Mouse (Mus musculus) natural killer cell, adult 2 months (primary cell): Measurements from ENCODE around the gene Six6.

Experiments
- DNase-seq, 2 experiments: peaks; one replicate each; pipeline ENCODE4 v3.0.0; 2022; ENCODE audit warnings: low spot score in 2 of 2

Six6 gene

DNA sequence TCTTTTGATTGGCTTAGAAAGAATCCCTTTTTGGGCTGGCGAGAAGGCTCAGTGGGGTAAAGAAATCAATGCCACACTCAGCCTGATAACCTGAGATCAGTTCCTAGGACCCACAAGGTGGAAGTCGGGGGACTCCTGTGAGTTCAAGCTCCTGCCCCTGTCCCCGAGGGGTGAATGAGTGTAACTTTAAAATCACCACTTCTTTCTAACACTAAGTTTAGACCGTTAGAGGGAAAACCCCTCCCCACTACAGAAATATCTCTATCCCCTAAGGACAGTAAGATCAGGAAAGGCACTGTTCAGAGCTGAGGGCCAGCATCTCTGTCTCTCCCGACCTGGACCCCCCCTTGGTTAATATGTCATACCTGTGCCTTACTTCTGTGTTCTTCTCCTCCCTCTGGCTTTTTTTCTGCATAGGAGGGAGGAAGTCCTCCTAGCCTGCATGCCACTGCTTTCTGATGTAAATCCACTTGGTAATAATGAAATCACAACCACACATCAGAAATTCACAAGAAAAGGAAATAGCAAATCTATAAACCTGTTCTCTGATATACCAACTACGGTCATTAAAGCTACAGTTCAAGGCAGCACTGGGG is 18.2 kb downstream of the Six6 start:
- no peak for DNase-seq

DNA sequence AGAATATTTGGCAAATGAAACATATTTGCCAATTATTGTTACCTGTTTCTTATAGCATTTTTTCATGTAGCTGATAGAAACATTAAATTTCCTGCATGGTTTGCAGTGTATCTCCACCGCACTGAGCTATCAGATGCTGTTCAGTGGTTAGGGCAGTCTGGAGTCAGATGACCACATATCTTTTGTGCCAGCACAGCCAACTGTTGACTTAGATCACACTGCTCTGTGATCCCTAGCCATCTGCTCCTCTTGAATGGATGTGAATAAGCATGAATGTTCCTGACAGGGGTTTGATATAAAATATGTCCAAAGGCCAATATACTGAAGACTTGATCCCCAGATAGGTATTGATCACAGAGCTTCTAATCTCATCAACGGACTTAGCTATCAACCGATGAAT is 18.8 kb downstream of the Six6 start:
- DNase-seq = no peak

DNA sequence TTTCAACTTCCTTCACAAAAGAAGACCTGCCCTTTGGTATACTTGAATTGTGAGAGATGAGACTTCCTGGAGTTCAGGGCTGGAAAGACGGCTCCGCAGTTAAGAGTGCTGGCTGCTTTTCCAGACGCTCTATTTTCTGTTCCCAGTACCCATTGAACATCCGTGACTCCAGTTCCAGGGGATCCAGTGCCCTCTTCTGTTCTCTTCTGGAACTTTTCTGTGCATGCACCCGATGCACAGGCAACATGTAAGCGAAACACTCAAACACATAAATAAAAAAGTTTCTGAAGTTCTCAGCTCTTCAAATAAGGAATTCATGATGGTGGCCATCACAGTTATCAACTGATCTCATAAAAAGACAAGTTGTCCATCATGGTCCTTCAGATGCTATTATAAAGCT is 23.1 kb downstream of the Six6 start:
- DNase-seq = no peak

DNA sequence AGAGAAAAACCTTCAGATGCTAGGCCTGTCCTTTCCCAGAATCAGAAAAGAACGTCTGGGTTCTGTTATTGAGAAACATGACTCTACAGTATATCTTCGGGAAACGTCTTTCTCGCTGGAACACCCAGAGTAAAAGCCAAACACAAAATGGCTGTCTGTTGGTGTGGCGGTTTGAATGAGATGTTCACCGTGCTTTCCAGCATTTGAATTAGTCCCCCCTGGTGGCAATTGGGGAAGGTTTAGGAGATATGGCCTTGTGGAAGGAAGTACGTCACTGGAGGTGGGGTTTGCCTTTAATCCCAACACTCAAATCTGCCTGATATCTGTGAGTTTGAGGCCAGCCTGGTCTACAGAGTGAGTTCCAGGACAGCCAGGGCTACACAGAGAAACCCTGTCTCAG is 27.8 kb downstream of the Six6 start:
- DNase-seq = no peak

DNA sequence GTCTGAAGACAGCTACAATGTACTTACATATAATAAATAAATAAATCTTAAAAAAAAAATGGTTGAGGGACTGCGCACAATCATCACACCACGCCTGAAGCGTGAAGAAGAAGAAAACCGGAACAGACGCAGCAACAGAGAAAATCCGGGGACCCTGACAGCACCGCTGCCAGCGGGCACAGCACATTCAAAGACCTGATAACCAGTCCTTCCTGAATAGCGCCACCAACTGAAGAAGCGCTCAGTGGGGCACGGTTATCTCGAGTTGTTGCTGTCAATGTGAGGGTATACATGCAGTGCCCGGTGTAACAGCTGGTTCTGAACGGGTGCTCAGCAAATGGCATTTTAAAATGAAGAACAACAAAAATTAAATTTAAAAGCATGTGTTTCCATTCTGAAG is 30.9 kb downstream of the Six6 start:
- no peak for DNase-seq

DNA sequence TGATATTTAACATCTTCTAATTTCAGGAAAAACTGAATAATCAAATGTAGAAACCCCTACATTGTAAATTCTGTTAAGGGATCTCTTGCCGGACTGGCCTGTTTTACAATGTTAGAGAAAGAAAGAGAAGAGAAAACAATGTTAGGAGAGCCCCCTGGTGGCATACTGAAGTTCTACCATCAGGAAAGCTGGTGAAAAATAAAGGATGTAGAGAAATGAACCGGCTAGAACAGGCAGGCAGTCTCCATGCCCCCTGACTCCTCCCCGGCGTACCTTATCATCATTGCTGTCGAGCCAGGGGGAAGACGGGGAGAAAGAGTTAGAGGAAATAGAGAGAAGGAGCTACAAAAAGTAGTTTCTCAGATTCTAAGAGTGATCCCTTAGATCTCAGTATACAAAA is 33.5 kb downstream of the Six6 start:
- peak; percentile 22 to 31 for DNase-seq

DNA sequence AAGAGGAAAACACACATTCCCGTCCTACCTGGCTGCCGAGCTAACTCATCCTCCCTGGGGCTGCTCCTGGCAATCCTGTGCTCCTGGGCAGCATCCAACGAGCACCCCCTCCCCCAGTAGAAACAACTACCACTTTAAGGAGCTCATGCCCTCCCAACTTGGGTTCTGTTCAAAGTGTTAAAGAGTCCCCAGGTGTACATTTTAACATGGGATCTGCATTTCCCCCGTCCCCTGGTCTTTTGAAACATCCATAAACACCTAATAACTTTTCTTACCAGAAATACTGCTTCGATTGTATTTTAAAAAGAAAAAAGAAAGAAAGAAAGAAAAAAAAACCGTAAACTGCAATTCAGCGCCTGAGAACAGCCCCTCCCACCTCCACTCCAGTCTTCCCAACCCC is 36.5 kb downstream of the Six6 start:
- no peak for DNase-seq

DNA sequence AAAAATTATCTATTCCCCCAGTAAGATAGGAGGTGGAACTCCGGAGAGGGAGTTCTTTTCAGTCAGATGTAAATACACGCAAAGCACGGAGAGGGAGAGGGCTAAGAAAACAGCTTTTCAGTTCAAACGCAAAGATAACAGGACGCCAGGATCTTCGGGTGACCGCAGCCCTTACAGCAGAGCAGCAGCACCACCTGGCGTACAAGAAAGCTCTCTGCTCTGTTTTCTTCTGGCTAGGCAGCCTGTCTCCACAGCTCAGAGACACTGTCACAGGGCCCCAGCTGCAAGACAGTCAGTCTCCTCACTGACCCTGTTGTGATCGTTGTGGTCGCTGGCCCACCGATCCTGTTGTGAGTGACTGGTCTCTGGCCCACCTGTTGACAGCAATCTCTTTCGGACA is 37.0 kb downstream of the Six6 start:
- DNase-seq = peak; percentile 56 to 66

DNA sequence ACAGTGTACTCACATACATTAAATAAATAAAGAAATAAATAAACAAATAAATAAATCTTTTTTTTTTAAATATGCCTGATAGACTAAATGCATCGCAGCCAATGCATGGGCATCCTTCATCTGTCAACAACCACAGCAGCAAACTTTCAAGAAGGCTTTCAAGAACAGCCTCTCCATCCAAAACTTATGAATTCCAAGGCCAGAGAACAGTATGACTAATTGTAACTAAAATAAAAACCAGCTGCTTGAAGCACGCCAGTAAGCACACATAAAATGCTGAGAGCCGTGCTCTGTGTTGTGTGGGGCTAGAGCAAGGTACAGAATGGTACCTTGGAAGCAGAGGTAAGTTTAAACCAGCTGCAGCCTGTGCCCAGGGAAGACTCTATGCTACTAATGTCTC is 38.2 kb downstream of the Six6 start:
- DNase-seq = no peak

DNA sequence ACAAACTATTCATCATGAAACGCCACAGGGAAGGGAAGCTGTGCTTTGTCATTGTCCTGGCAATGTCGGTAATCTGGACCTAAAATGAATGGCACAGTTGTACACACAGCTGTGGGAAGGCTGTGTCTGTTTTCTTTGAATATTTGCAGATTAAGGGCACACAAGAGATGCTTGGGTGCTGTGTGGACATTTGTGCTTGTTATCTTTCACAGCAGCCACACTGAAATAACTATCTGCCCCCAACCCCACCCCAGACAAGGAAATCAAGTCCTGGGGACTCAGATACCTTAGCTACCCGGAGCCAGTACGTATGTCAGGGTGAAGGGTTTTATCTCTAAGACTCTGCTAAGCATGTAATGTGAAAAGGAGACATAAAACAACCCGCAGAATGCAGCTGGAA is 39.5 kb downstream of the Six6 start:
- no peak for DNase-seq

DNA sequence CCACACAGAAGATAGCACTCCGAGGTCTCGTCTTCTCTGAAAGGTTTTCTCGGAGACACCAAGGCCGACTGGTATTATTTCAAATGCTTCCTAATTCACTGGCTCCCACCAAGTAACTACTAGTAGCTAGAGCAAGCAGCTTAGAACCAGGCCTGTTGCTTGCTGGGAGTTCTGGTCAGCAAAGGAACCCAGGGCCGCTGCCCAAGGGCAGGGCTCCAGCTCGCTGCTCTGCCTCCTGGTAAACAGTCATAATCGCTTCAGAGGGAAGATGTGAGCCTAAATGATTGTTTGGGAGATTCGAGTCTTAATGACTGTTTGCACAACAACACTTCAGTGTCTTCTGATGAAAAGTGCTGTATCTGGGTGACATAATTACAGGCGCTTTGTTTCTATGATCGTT is 42.9 kb downstream of the Six6 start:
- DNase-seq = no peak

DNA sequence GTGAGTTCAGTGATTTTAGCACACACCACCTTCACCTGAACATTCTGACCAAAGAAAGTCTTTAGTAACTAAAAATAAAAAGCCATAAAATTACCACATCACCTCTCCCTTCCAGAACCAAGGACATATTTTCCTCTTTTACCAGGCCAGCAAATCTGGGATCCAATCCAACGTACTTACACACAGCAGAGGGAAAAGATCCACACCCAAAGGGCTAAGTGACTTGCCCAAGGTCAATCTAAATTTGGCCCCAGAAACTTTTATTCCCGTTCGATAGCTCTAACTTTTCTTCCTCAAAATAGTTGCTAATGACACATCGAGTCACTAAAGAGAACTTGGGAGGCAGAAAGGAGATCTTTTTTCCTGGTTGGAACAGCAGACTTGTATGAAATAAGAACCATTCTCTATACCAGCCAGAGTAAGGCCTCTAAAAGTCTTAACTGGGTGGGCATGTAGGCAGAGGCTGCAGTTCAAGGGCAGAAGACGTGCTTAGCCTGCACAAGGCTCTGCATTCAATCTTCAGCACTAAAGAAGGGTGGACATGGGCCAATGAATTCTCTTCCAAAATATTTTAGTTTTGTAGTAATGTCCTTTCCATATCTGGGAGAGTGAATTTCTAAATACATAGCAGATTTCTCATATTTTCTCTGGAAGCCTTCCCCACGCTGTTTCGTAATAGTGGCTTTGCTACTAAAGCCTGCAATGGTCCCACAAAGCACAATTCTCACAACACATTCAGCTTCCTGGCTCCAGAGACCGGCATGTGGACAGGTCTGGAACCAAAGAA is 43.6 kb downstream of the Six6 start:
- no peak for DNase-seq
